Mouse (Mus musculus) liver, embryonic 11.5 days (tissue): ENCODE results near the gene Fam92b. TPM values are rescaled to one million over a fixed set of nuclear protein-coding genes. Genes with fewer than 3 reads are reported as not detected.
A peak's percentile ranks its signal among the peaks of the same experiment; 100 is the strongest.

Experiments used
- ATAC-seq: fragments of 200-750 bp; cut with Nextera tagmentation; replicated peaks from 2 replicates; pipeline ENCODE4 v1.8.0; 2017; ENCODE audit warnings: moderate number of reproducible peaks, mild to moderate bottlenecking, moderate TSS enrichment, moderate library complexity; ENCODE audit not compliant: low FRiP score
- DNase-seq: peaks from one replicate; pipeline ENCODE4 v3.0.0-alpha.2; 2017; ENCODE audit warnings: low spot score
- H3K27ac ChIP-seq: fragments of 300-500 bp; sonication (generic); 2 replicates; pipeline ENCODE4 v1.5.1; 2014; ENCODE audit warnings: mild to moderate bottlenecking, low read depth, low read length, control low read depth
- H3K27me3 ChIP-seq: fragments of 300-500 bp; sonication (generic); replicated peaks from 2 replicates; pipeline ENCODE4 v1.6.1; 2014; ENCODE audit warnings: low read length, mixed read lengths; ENCODE audit not compliant: control insufficient read depth, insufficient read depth
- H3K36me3 ChIP-seq: fragments of 300-500 bp; sonication (generic); 2 replicates; pipeline ENCODE4 v1.6.1; 2014; ENCODE audit warnings: mild to moderate bottlenecking, low read length, moderate library complexity, mixed read lengths; ENCODE audit not compliant: control insufficient read depth, insufficient read depth
- H3K4me1 ChIP-seq: fragments of 300-500 bp; sonication (generic); replicated peaks from 2 replicates; pipeline ENCODE4 v1.6.1; 2014; ENCODE audit warnings: low read length, mixed read lengths; ENCODE audit not compliant: control insufficient read depth, insufficient read depth
- H3K4me2 ChIP-seq: fragments of 300-500 bp; sonication (generic); 2 replicates; pipeline ENCODE4 v1.6.1; 2014; ENCODE audit warnings: mild to moderate bottlenecking, control low read depth, moderate library complexity
- H3K4me3 ChIP-seq: fragments of 300-500 bp; sonication (generic); 2 replicates; pipeline ENCODE4 v1.5.1; 2014; ENCODE audit warnings: low read depth, low read length, control low read depth
- H3K9ac ChIP-seq: fragments of 300-500 bp; sonication (generic); 2 replicates; pipeline ENCODE4 v1.6.1; 2014; ENCODE audit warnings: low read depth, low read length, control low read depth
- H3K9me3 ChIP-seq: fragments of 300-500 bp; sonication (generic); 2 replicates; pipeline ENCODE4 v1.6.1; 2016; ENCODE audit warnings: low read length, inconsistent platforms, mixed read lengths; ENCODE audit not compliant: control insufficient read depth
- WGBS: fragments of 180-500 bp; shearing (Covaris S2); extraction: QIAGEN DNeasy Blood & Tissue Kit; methylation state at CpG from one replicate; pipeline ENCODE4 v1.1.7; 2014; 5-methylcytosine and 5-hydroxymethylcytosine counted together
- polyA plus RNA-seq: library from polyadenylated mRNA; unstranded; fragments of >200 nt; fragmentation: Nextera tagmentation; extraction: Ambion mirVana; gene quantifications from 2 replicates; pipeline ENCODE4 v1.2.1, GENCODE M21; 2014

Fam92b gene
- 0.27 TPM in 1 of 2 replicates, not detected in the other for polyA plus RNA-seq

GRCm38 (mm10) chr8:120177318-120178123 lies at the start of gene Fam92b:
Fam92b (minus strand) TSS chr8:120177466.
- DNase-seq (peak; percentile 62), ATAC-seq (peak; percentile 45; the same call in 1 of the 2 replicates)
- Histone ChIP-seq H3K27me3 (peaks cover 37% of the 10 kb centered on the region), H3K36me3 (no peaks in the 10 kb centered on the region), H3K4me1 (peaks cover 16% of the 10 kb centered on the region), H3K4me2 (peak within 1 kb of the TSS; percentile 19), H3K9me3 (no peaks in the 10 kb centered on the region), H3K9ac (no peak within 1 kb of the TSS), H3K4me3 (no peak within 1 kb of the TSS), H3K27ac (peak within 1 kb of the TSS; percentile 32; the same call in 1 of the 2 replicates)
- WGBS: 3% methylated on average over 23 of the region's 26 CpGs

GRCm38 (mm10) chr8:120225421-120226151 lies 48.3 kb upstream of the Fam92b start:
- Histone ChIP-seq H3K4me3 (no peak overlapping the region), H3K36me3 (no peaks in the 10 kb centered on the region), H3K9me3 (no peaks in the 10 kb centered on the region), H3K27me3 (peaks cover 50% of the 10 kb centered on the region), H3K4me2 (no peak overlapping the region), H3K4me1 (peaks cover 16% of the 10 kb centered on the region), H3K9ac (no peak overlapping the region), H3K27ac (no peak overlapping the region)
- no peak for ATAC-seq
- WGBS: 58% methylated on average over 10 of the region's 10 CpGs
- no peak for DNase-seq

GRCm38 (mm10) chr8:120224521-120225420 lies 47.5 kb upstream of the Fam92b start:
- ATAC-seq (no peak), DNase-seq (no peak)
- no peak overlapping the region for H3K4me3 ChIP-seq
- peaks cover 42% of the 10 kb centered on the region for H3K27me3 ChIP-seq
- no peak overlapping the region for H3K9ac ChIP-seq
- 47% methylated on average over 11 of the region's 11 CpGs for WGBS
- no peaks in the 10 kb centered on the region for H3K9me3 ChIP-seq
- H3K36me3 ChIP-seq: no peaks in the 10 kb centered on the region
- H3K27ac ChIP-seq: no peak overlapping the region
- H3K4me1 ChIP-seq: peaks cover 11% of the 10 kb centered on the region
- no peak overlapping the region for H3K4me2 ChIP-seq

- 44% methylated on average over 11 of the region's 11 CpGs for WGBS
- Histone ChIP-seq H3K9ac (no peak overlapping the region), H3K4me1 (peaks cover 4% of the 10 kb centered on the region), H3K27me3 (peaks cover 20% of the 10 kb centered on the region), H3K4me2 (no peak overlapping the region), H3K36me3 (no peaks in the 10 kb centered on the region), H3K9me3 (no peaks in the 10 kb centered on the region), H3K4me3 (no peak overlapping the region), H3K27ac (no peak overlapping the region)
- DNase-seq (no peak), ATAC-seq (no peak)
Measured at GRCm38 (mm10) chr8:120222548-120222947, 45.3 kb upstream of the Fam92b start.

- Histone ChIP-seq H3K4me2 (no peak overlapping the region), H3K4me1 (peaks cover 15% of the 10 kb centered on the region), H3K4me3 (no peak overlapping the region), H3K9me3 (no peaks in the 10 kb centered on the region), H3K27ac (peak overlapping the region; percentile 23; the same call in 1 of the 2 replicates), H3K36me3 (no peaks in the 10 kb centered on the region), H3K9ac (no peak overlapping the region), H3K27me3 (0 out of 2 replicates have a peak, but pooled peaks cover 2% of the 10 kb centered on the region)
- DNase-seq: peak; percentile 60
- 20% methylated on average over 13 of the region's 13 CpGs for WGBS
- ATAC-seq: peak; percentile 51; the same call in 1 of the 2 replicates
Measured at GRCm38 (mm10) chr8:120216855-120217830, 39.9 kb upstream of the Fam92b start.

- no peak overlapping the region for H3K4me2 ChIP-seq
- H3K4me1 ChIP-seq: peaks cover 27% of the 10 kb centered on the region
- no peak overlapping the region for H3K4me3 ChIP-seq
- H3K36me3 ChIP-seq: no peaks in the 10 kb centered on the region
- peaks cover 2% of the 10 kb centered on the region; the same call in 1 of the 2 replicates for H3K27me3 ChIP-seq
- DNase-seq (no peak), ATAC-seq (no peak)
- no peak overlapping the region for H3K9ac ChIP-seq
- H3K27ac ChIP-seq: no peak overlapping the region
- H3K9me3 ChIP-seq: no peaks in the 10 kb centered on the region
- 56% methylated on average over 7 of the region's 7 CpGs for WGBS
Measured at GRCm38 (mm10) chr8:120215416-120216141, 38.3 kb upstream of the Fam92b start.

- DNase-seq (no peak), ATAC-seq (no peak)
- WGBS: 70% methylated on average over 5 of the region's 5 CpGs
- Histone ChIP-seq H3K9me3 (no peaks in the 10 kb centered on the region), H3K27me3 (peaks cover 8% of the 10 kb centered on the region; the same call in 1 of the 2 replicates), H3K4me2 (no peak overlapping the region), H3K4me3 (no peak overlapping the region), H3K27ac (no peak overlapping the region), H3K9ac (no peak overlapping the region), H3K4me1 (peaks cover 29% of the 10 kb centered on the region), H3K36me3 (no peaks in the 10 kb centered on the region)
Measured at GRCm38 (mm10) chr8:120213939-120214338, 36.7 kb upstream of the Fam92b start.
